Mouse (Mus musculus): ENCODE measurements around the gene Amotl1. TPM values are rescaled to one million over a fixed set of nuclear protein-coding genes. Genes with fewer than 3 reads are reported as not detected.

The Amotl1 gene
- polyA plus RNA-seq (2012; rRNA removed), result 16.4 and 16.9 TPM in 2 replicates

DNA sequence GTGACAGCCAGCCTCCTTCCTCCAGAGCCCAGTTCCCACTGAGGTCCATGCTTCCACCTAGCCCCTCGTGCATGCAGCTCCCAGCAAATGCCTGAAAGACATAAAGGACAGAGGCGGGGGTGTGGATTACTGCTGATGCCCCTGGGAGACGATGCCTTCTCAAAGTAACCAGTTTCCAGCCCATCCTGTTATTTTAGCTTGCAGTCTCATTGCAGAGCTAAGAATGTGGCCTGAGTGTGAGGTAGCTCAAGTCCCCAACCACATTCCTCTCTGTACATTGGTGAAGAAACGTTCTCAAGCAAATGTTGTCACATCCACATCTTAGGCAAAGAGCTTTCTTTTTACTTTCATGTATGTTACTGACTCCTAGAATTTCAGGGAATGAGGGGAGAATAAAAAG is at the start of gene Amotl1:
Gene Amotl1, minus strand, starts transcription at position 101 of the 400 bp plus-strand sequence.

GRCm38 (mm10) chr9:14500023-14500915 is 144.6 kb downstream of the Amotl1 start, which contains the start of the genes Kdm4d and Cwc15:
Gene Kdm4d, minus strand, starts transcription at chr9:14500482.
Gene Cwc15, plus strand, starts transcription at chr9:14500617.

Other genes starting within 250 kb of the Amotl1 start
- 0.53 and 0.63 TPM in 2 replicates for gene Kdm4d, start 144.6 kb downstream of the Amotl1 start, polyA plus RNA-seq (2012; rRNA removed)
- 93.1 and 105 TPM in 2 replicates for gene Cwc15, start 144.4 kb downstream of the Amotl1 start, polyA plus RNA-seq (2012; rRNA removed)
- gene Piwil4, start 95.7 kb upstream of the Amotl1 start, polyA plus RNA-seq (2012; rRNA removed), result 0.25 and 0.36 TPM in 2 replicates
- 0.94 and 1.2 TPM in 2 replicates for gene Fut4, start 107.3 kb upstream of the Amotl1 start, polyA plus RNA-seq (2012; rRNA removed)
- 0.91 and 2.0 TPM in 2 replicates for gene 1700012B09Rik, start 126.0 kb upstream of the Amotl1 start, polyA plus RNA-seq (2012; rRNA removed)
- gene Mre11a, start 139.6 kb upstream of the Amotl1 start, polyA plus RNA-seq (2012; rRNA removed), result 8.0 and 9.2 TPM in 2 replicates
- gene Ankrd49, start 139.8 kb upstream of the Amotl1 start, polyA plus RNA-seq (2012; rRNA removed), result 15.7 and 16.4 TPM in 2 replicates
- 3.0 and 3.3 TPM in 2 replicates for gene Gpr83, start 215.2 kb upstream of the Amotl1 start, polyA plus RNA-seq (2012; rRNA removed)